Mouse (Mus musculus) CH12.LX (cell line): ENCODE measurements around the gene Cyp20a1. TPM values are rescaled to one million over a fixed set of nuclear protein-coding genes. Genes with fewer than 3 reads are reported as not detected.
A peak's percentile ranks its signal among the peaks of the same experiment; 100 is the strongest.

Experiments used
- DNase-seq: peaks from one replicate; pipeline ENCODE4 v3.0.0-alpha.2; 2013; ENCODE audit errors: extremely low read depth
- H3K27ac ChIP-seq: 2 replicates; pipeline ENCODE4 v1.5.1; 2012; ENCODE audit warnings: low read depth, mild to moderate bottlenecking, control low read depth, moderate library complexity; ENCODE audit not compliant: insufficient read depth
- H3K27me3 ChIP-seq: replicated peaks from 2 replicates; pipeline ENCODE3; 2012; ENCODE audit warnings: inconsistent platforms
- H3K36me3 ChIP-seq, 2 experiments: replicated peaks in 1 of 2; 2 replicates each; pipeline versions ENCODE3 to v1.6.1; 2012; ENCODE audit warnings: inconsistent platforms in 1 of 2, low read length in 1 of 2, mild to moderate bottlenecking in 1 of 2, mixed read lengths in 1 of 2, moderate library complexity in 1 of 2; ENCODE audit not compliant: control insufficient read depth in 1 of 2, insufficient read depth in 1 of 2
- H3K4me1 ChIP-seq, 2 experiments: 2 replicates each; pipeline ENCODE4 v1.6.1; 2012; ENCODE audit warnings: inconsistent platforms in 1 of 2, moderate library complexity in 1 of 2; ENCODE audit not compliant: insufficient read depth in 2 of 2, control insufficient read depth in 1 of 2
- H3K4me2 ChIP-seq: 2 replicates; pipeline ENCODE4 v1.6.1; 2012; ENCODE audit warnings: low read depth, mild to moderate bottlenecking, control low read depth; ENCODE audit not compliant: poor library complexity, insufficient read depth, severe bottlenecking
- H3K4me3 ChIP-seq, 3 experiments: fragments of 150-350 bp in 1 of 3; sonication (generic) in 1 of 3; replicated peaks in 1 of 3; 2 replicates each; pipeline versions ENCODE3 to v1.5.1; 2011 to 2012; ENCODE audit warnings: low read depth in 2 of 3, low read length in 2 of 3, mild to moderate bottlenecking in 2 of 3, moderate library complexity in 2 of 3, control low read depth in 1 of 3, improper control_type of control experiment in 1 of 3, inconsistent platforms in 1 of 3, mixed read lengths in 1 of 3; ENCODE audit not compliant: poor library complexity in 1 of 3
- H3K79me2 ChIP-seq: replicated peaks from 2 replicates; pipeline ENCODE4 v1.6.1; 2012; ENCODE audit warnings: mild to moderate bottlenecking, moderate library complexity; ENCODE audit not compliant: control insufficient read depth, poor library complexity, insufficient read depth, severe bottlenecking; ENCODE audit errors: extremely low read depth
- H3K9ac ChIP-seq: 2 replicates; pipeline ENCODE4 v1.6.1; 2012; ENCODE audit warnings: low read depth, mild to moderate bottlenecking, control low read depth, moderate library complexity; ENCODE audit not compliant: insufficient read depth
- H3K9me3 ChIP-seq: replicated peaks from 2 replicates; pipeline ENCODE3; 2012; ENCODE audit warnings: low read length, inconsistent platforms, mixed read lengths
- BHLHE40 ChIP-seq: IDR thresholded peaks from 2 replicates; pipeline ENCODE4 v1.6.1; 2011; ENCODE audit warnings: mild to moderate bottlenecking, low read depth, low read length, improper control_type of control experiment
- CHD2 ChIP-seq: IDR thresholded peaks from 2 replicates; pipeline ENCODE4 v1.6.1; 2011; ENCODE audit warnings: low read length, improper control_type of control experiment
- CTCF ChIP-seq, 2 experiments: IDR thresholded peaks in 1 of 2; conservative IDR thresholded peaks in 1 of 2; 2 replicates each; pipeline ENCODE4 v1.5.1; 2011 to 2012; ENCODE audit warnings: low read depth in 2 of 2, low read length in 2 of 2, improper control_type of control experiment in 1 of 2, inconsistent platforms in 1 of 2, mild to moderate bottlenecking in 1 of 2, moderate library complexity in 1 of 2
- E2F4 ChIP-seq: IDR thresholded peaks from 2 replicates; pipeline ENCODE4 v1.6.1; 2011; ENCODE audit warnings: low read depth, low read length, improper control_type of control experiment; ENCODE audit not compliant: insufficient replicate concordance
- EP300 ChIP-seq: IDR thresholded peaks from 2 replicates; pipeline ENCODE4 v1.6.1; 2011; ENCODE audit warnings: low read length, improper control_type of control experiment
- HCFC1 ChIP-seq: IDR thresholded peaks from 2 replicates; pipeline ENCODE4 v1.6.1; 2012; ENCODE audit warnings: low read depth, mild to moderate bottlenecking, inconsistent platforms, low read length, improper control_type of control experiment
- IRF4 ChIP-seq: IDR thresholded peaks from 2 replicates; pipeline ENCODE4 v1.6.1; 2014; ENCODE audit warnings: low read depth, mild to moderate bottlenecking, inconsistent platforms, low read length, improper control_type of control experiment
- KAT2A ChIP-seq: IDR thresholded peaks from 2 replicates; pipeline ENCODE4 v1.6.1; 2012; ENCODE audit warnings: low read length, improper control_type of control experiment, inconsistent platforms; ENCODE audit not compliant: insufficient replicate concordance
- MAFK ChIP-seq: IDR thresholded peaks from 2 replicates; pipeline ENCODE4 v1.6.1; 2011; ENCODE audit warnings: low read length, improper control_type of control experiment; ENCODE audit not compliant: insufficient replicate concordance
- MAX ChIP-seq: IDR thresholded peaks from 2 replicates; pipeline ENCODE4 v1.6.1; 2011; ENCODE audit warnings: low read length, improper control_type of control experiment
- MAZ ChIP-seq: IDR thresholded peaks from 2 replicates; pipeline ENCODE4 v1.6.1; 2012; ENCODE audit warnings: low read depth, mild to moderate bottlenecking, inconsistent platforms, low read length, improper control_type of control experiment, moderate library complexity
- MEF2A ChIP-seq: IDR thresholded peaks from 2 replicates; pipeline ENCODE4 v1.6.1; 2014; ENCODE audit warnings: low read depth, mild to moderate bottlenecking, inconsistent platforms, low read length, improper control_type of control experiment, borderline replicate concordance
- NRF1 ChIP-seq: IDR thresholded peaks from 2 replicates; pipeline ENCODE4 v1.6.1; 2014; ENCODE audit warnings: low read depth, mild to moderate bottlenecking, inconsistent platforms, low read length, improper control_type of control experiment, moderate library complexity
- POLR2A ChIP-seq: IDR thresholded peaks from 2 replicates; pipeline ENCODE4 v1.6.1; 2011; ENCODE audit warnings: low read depth, mild to moderate bottlenecking, improper control_type of control experiment, low read length
- POLR2AphosphoS2 ChIP-seq: IDR thresholded peaks from 2 replicates; pipeline ENCODE4 v1.6.1; 2011; ENCODE audit warnings: low read depth, low read length, improper control_type of control experiment
- SMC3 ChIP-seq: IDR thresholded peaks from 2 replicates; pipeline ENCODE4 v1.6.1; 2011; ENCODE audit warnings: low read depth, low read length, improper control_type of control experiment
- TBP ChIP-seq: conservative IDR thresholded peaks from 2 replicates; pipeline ENCODE4 v1.6.1; 2011; ENCODE audit warnings: low read depth, low read length, improper control_type of control experiment
- TCF12 ChIP-seq: IDR thresholded peaks from 2 replicates; pipeline ENCODE4 v1.6.1; 2014; ENCODE audit warnings: low read depth, mild to moderate bottlenecking, inconsistent platforms, low read length, improper control_type of control experiment
- dilution Hi-C: fragments of 300-500 bp; cut with MboI; formaldehyde crosslinking; loops from 2 replicates; pipeline ENCODE4 v1.14.3; 2020; ENCODE audit warnings: low sequenced_read_pairs; ENCODE audit not compliant: extremely low pct_unique_long_range_greater_than_20kb, extremely low pct_ligation_motif_present
- in situ Hi-C: fragments of 300-500 bp; cut with MboI; formaldehyde crosslinking; loops from 3 replicates; pipeline ENCODE4 v1.14.3; 2019; ENCODE audit warnings: low sequenced_read_pairs, low pct_ligation_motif_present, low pct_unique_long_range_greater_than_20kb, mixed read lengths
- polyA plus RNA-seq: library from polyadenylated mRNA; unstranded; fragments of >175 nt; gene quantifications from 2 replicates; pipeline ENCODE4 v1.2.1, GENCODE M21; 2012; ENCODE audit warnings: low read depth; ENCODE audit not compliant: insufficient read length
- total RNA-seq, 2 experiments: library from RNA; depleted of rRNA; stranded (reverse); fragments of 300-350 nt in 1 of 2; fragments of >200 nt in 1 of 2; gene quantifications; 2 replicates each; pipeline ENCODE4 v1.2.3; 2012 to 2014

The Cyp20a1 gene
- total and polyA plus RNA-seq, 3 experiments: 20.4 to 41.4 (median 26.9) TPM

DNA sequence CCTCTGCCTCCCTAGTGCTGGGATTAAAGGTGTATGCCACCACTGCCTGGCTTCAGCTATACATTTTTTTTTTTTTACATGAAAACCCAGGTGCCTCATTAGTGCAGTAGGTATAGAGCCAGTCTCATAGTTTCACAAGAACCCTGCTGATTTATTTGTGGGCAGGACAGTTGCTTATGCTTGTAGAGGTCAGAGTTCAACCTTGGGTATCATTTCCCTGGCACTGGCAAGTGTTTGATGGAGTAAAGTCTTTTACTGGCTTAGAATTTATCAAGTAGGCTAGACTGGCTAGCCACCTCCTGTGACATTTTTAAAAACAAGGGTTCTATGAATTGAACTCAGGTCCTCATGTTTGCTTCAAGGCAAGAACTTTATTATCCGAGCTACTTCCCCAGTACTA lies 49.2 kb upstream of the Cyp20a1 start:
- H3K36me3 ChIP-seq: no peaks in the 10 kb centered on the region
- peaks cover 0 to 11% of the 10 kb centered on the region in 2 experiments; a peak in 2 of 4 replicates for H3K4me1 ChIP-seq
- H3K4me3 ChIP-seq: no peak overlapping the region
- no peak for DNase-seq
- in situ Hi-C loops (no loop called here), dilution Hi-C loops (no loop called here)
- H3K27me3 ChIP-seq: no peaks in the 10 kb centered on the region
- H3K27ac ChIP-seq: no peak overlapping the region
- no peaks in the 10 kb centered on the region for H3K9me3 ChIP-seq
- H3K9ac ChIP-seq: no peak overlapping the region
- no peaks in the 10 kb centered on the region for H3K79me2 ChIP-seq
- H3K4me2 ChIP-seq: no peak overlapping the region
- no peak for TF ChIP-seq MAX
- no peak for TF ChIP-seq MEF2A
- TF ChIP-seq MAFK: no peak
- TF ChIP-seq POLR2A: no peak
- TF ChIP-seq NRF1: no peak
- no peak for TF ChIP-seq TCF12
- TF ChIP-seq, all 38 proteins: peak for 0

DNA sequence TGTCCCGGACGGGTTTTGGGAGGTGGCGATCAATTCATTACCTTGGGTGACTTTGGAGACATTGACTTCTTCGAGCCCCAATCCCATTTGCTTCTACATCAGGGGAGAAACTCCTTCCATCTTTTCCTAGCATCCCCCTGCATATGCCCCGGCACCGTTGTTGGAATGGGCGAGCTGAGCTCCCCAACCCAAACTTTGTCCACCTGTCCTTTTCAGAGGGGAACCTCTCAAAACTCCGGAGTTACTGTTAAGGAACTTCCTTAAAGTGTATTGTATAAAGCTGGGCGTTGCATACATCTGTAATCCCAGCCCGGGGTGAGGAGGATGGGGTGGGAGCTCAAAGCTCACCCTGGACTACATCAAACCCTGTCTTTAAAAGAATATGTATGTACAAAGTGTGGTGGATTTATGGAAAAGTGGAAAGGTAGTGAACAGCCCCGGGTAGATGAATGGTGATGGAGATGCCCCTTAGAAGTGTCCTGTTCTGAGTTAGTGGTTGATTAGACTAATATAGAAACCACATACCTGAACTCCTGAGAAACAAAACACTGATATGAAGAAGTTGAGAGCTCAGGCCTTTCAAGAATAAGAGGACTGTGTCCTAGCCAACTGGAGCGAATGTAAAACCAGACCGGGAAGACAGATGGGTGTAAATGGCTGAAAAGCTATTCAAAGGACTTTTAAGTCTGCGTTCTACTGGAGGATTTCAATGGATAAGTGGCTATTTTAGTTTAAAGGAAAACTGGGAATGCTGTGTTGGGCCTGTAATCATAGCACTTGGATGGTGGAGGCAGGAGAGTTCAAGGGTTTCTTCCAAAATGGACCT lies 720 bp downstream of the Cyp20a1 start:
- Histone ChIP-seq H3K4me3 (peak overlapping the region; percentile 60 to 86 (median 83)), H3K79me2 (0 out of 2 replicates have a peak, but pooled peaks cover 6% of the 10 kb centered on the region), H3K4me2 (peak overlapping the region; percentile 93), H3K4me1 (peaks cover 0 to 24% of the 10 kb centered on the region in 2 experiments; a peak in 2 of 4 replicates), H3K9me3 (no peaks in the 10 kb centered on the region), H3K27me3 (no peaks in the 10 kb centered on the region), H3K36me3 (no peaks in the 10 kb centered on the region), H3K27ac (no peak overlapping the region), H3K9ac (peak overlapping the region; percentile 94)
- peak; percentile 5 for DNase-seq
- TF ChIP-seq EP300 (peak; percentile 22; the same call in 1 of the 2 replicates), MAZ (no peak), IRF4 (0 out of 2 replicates have a peak, but pooled peaks have one; percentile 26)
- dilution Hi-C loops (no loop called here), in situ Hi-C loops (no loop called here)

DNA sequence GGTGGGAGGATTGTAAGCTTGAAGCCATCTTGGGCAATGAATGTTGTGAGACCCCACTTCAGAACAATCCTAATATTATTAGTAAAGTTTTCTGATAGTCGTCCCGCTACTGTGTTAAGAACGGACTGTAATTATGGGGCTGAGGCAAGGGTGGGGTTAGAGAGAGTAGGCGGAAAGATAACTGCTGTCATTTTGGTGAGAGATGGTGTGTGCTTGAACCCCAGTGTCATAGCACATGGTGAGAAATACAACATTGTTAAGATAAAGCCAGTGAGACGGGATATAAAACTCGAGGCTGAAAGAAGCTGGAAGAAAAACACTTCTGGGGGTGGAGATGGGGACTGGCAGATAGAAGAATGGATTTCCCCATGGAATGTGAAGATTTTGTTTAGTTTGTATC lies 1.5 kb downstream of the Cyp20a1 start:
- Histone ChIP-seq H3K27me3 (no peaks in the 10 kb centered on the region), H3K4me1 (peaks cover 0 to 24% of the 10 kb centered on the region in 2 experiments; a peak in 2 of 4 replicates), H3K27ac (no peak overlapping the region), H3K79me2 (peaks cover 6% of the 10 kb centered on the region; the same call in 1 of the 2 replicates), H3K36me3 (peaks cover 0 to 5% of the 10 kb centered on the region in 2 experiments), H3K9me3 (peaks cover 6% of the 10 kb centered on the region), H3K4me3 (no peak overlapping the region), H3K9ac (no peak overlapping the region; the same call in 1 of the 2 replicates), H3K4me2 (no peak overlapping the region)
- DNase-seq: no peak
- in situ Hi-C loops: no loop called here
- dilution Hi-C loops: no loop called here
- no peak for TF ChIP-seq E2F4
- no peak for TF ChIP-seq CTCF (conservative IDR thresholded peaks at IDR 0.05 in 1 of 2, IDR thresholded peaks at IDR 0.05 in 1 of 2; ENCODE audit: low read depth in 2 of 2, low read length in 2 of 2)
- no peak for TF ChIP-seq HCFC1
- TF ChIP-seq SMC3: no peak
- TF ChIP-seq KAT2A: no peak
- no peak for TF ChIP-seq TBP
- TF ChIP-seq TCF12: no peak
- TF ChIP-seq BHLHE40: no peak
- no peak for TF ChIP-seq CHD2
- TF ChIP-seq POLR2AphosphoS2: no peak
